Mouse (Mus musculus): ENCODE results near the gene Zcchc24.
A peak's percentile ranks its signal among the peaks of the same experiment; 100 is the strongest.

Gene Zcchc24

DNA sequence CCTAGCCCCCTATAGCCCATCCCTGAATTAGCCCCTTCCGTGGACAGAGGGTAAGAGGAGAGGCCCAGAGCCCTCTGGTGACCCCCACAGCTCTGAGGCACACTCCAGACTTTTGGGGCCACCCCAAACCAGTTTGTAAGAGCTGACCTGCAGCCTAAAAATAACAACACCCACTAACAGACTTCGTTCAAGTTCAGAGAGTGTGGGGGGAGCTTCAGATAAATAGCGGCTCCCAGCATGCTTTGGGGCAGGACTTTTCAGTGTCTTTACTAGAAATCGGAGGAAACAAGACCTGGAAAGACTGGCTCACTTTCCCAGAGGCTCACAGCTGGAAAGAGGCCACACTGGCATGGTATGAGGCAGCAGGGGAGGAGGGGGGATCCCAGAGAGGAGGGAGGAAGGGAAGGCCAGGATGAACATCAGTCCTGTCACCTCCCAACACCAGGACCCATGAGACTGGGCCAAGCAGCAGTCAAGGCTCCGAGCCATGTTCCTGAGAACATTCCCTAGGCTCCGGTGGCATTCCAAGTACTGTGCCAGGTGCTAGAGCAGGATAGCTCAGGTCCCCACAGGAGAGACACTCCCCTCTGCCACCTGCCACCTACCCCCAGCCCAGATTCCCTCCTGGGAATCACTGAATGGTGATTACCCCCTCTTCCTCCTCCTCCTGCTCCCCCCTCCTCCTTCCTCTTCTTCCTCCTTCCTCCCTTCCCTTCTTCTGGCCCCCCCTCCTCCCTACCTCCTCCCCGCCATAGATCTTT is 20.7 kb downstream of the Zcchc24 start:
- DNase-seq (ENCODE audit: low read depth, low spot score) = no peak

DNA sequence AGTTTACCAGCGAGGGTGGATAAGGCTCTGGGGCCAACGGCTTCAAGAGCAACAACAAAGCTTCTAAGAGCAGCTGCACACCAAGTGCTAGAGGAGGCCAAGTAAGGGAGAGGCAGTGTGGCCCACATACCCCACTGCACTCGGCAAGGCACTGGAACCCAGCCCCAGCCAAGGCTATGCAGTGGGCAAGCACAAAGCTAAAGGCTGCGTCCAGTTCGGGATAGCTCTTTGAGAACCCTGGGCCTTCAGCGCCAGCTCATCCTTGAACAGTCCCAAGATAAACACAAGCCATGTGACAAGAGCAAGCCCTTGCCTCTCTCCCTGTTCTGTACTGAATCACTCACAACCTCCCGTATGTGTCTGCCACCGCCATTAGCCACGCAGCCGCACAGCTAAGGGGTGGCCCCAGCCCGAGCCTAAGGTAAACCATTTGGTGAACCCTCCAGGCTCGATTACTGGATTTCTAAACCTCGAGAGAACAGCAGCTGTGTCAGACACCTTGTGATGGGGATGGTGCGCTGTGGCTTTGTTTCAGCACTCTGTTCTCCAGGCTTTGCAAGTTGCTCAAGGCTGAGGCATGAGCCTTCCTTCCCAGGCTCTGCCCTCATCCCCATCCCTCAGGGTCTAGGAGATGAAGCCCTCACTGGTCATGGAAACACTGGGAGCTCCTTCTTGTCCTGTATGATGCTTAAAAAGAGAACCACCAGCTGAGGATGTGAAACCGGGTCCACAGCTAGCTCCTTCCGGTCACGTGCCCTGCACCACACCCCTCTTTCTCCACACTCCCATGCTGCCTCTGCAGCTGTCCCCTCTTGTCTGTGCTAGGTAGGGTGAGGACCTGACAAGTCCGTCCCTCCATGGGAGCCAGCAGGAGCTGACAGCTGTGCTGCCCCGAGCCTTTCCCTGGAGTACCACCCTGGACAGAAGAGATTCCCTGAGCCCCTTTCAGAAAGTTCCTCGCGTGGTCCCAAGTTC is 21.6 kb downstream of the Zcchc24 start:
- no peak for DNase-seq (ENCODE audit: low read depth, low spot score)

DNA sequence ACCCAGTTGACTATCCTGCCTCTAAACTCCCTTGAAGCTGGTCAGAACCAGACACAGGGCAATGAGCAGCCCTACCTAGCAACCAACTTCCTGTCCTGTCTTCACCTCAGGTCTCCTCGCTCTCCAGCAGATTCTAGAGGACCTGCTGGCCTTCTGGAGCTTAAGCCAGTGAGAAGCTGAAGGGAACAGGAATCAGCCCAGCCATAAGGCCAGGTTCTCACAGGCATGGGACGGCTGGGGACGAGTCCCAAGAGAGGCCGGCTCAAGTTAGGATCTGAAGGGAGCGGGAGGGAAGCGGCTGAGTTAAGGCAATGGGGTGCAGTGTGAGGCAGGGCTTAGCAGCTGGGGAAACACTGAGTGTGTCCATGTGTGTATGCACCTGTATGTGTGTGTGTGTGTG is 22.5 kb downstream of the Zcchc24 start:
- DNase-seq (ENCODE audit: low read depth, low spot score) = no peak

DNA sequence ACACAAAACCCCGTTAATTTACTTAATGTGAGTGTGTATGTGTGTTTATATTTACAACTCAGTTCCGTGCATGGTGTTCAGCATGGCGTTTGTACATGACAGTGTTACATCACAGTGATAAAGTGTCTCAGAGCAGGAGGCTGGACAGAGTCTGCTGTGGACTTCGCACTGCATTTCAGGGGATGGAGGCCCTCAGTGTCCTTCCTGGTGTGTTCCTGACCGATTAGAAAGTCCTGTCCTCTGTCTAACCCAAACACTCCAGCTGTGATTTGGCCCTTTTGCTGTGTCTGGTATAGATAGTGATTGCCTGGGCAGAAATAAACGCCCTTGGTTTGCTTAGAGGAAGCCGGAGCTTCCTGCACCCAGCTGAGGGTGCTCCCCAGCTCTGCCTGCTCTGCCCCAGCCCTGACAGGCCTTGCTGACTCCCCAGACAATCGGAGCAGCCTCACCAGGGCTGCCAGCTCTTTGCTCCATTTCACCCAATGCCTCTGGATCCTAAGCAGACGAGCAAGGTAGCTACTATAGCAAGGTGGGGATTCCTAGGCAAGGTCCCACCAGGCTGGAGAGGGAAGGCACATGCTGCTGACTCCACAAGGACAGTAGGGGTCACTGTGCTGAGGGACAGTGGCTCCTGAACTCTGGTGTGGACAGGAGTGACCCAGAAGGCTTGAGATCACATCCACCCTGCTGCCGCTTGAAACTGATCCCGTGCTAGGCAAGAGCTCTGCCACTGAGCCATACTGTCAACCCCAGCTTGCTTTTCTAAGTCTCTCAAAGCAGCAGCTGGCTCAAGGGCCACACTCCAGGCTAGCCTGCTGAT is 23.3 kb downstream of the Zcchc24 start:
- DNase-seq (ENCODE audit: low read depth, low spot score) = no peak

DNA sequence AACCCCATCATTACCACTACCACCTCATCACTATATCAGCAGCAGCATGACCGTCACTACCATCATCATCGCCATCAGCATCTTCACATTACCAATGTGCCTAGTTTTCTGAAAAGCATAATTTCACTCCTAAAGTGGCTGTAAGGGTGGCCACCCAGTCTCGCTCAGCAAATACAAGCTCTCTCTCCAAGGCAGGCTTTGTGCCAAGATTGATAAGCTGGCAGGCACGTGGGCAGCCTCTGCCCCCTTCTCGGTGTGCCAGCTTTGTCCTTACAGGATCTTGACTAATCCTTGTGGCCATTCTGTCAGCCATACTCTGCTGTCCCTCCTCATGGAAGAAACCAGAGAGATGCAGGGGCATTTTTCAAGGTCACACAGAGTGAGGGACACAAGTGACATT is 25.9 kb downstream of the Zcchc24 start:
- no peak for DNase-seq (ENCODE audit: low read depth, low spot score)

DNA sequence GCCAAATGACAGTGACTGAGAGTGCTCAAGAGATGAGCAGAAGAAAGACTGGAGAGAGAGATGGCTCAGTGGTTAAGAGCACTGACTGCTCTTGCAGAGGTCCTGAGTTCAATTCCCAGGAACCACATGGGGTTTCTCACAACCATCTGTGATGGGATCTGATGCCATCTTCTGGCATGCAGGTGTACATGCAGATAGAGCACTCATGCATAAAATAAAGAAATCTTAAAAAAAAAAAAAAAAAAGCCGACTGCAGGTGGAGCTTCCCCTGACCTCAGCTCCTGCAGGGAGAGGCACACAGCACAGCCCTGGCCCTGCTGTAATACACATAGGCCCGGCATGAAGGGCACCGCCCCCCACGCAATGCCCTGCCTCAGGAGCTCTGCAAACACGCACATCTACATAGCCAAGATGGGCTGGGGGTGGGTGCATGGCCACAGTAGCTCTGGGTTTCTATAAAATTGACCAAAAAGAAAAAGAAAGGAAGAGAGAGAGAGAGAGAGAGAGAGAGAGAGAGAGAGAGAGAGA is 26.9 kb downstream of the Zcchc24 start:
- no peak for DNase-seq (ENCODE audit: low read depth, low spot score)

DNA sequence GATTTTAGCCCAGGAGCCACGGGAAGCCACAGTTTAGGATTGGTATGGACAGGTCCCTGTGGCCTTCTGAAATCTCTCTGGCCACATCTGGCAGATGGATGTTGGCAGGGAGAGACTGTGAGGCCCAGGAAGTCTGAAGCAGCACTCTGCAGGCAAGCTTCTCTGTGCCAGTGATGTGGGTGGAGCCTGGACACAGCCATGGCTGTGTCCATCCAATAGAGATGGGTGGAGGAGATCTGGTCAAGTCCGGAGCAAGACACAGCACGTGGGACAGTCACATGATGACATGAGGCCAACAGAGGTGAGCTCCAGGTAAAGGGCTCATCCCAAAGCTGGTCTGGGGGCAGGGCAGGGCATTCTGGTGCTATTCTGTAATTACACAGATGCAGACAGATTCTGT is 27.6 kb downstream of the Zcchc24 start:
- no peak for DNase-seq (ENCODE audit: low read depth, low spot score)

DNA sequence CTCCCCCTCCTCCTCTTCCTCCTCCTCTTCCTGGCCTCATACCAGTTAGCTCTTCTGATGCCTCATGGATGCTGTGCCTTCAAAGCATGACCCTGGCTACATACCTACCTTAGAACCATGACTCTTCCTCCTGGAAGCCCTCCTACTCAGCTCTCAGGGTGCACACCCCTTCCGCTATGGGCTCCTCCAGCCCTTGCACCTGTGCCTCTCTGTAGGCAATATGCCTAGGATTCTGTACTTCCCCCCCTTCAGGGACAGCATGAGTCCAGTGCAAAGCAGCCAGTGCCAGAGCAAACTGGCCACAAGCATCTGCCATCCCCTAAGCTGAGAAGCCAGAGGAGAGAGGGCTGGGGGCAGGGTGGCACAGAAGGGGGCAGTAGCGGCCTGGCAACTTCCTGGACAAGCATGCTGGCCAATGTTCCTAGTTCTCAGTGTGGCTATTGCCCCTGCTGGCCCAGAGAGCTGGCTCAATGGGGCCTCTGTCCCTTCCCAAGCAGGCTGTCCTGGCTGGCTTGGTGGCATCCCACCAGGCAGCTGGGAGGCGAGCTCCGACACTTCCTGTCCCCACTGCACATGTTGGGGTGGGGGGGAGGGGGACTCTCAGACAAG is 28.8 kb downstream of the Zcchc24 start:
- DNase-seq (ENCODE audit: low read depth, low spot score) = no peak

DNA sequence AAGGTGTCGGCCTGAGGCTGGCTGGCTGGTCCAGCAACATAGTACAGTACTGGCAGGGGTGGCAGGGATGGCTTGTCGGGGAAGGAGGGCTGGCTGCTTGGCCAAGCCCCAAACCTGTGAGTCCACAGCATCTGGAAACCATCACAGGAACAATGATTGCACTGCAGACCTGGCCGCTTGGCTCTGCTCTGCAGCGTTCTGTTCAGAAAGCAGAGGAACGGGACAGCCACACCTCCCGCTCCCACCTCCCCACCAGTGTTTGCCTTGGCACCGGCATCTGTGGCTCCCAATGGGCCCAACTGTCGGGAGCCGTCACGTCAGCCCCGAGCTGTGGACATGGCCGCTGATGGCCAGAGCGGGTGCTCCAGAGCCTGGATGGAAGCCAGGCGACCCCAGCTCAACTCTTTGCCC is 30.2 kb downstream of the Zcchc24 start:
- DNase-seq (ENCODE audit: low read depth, low spot score) = no peak

DNA sequence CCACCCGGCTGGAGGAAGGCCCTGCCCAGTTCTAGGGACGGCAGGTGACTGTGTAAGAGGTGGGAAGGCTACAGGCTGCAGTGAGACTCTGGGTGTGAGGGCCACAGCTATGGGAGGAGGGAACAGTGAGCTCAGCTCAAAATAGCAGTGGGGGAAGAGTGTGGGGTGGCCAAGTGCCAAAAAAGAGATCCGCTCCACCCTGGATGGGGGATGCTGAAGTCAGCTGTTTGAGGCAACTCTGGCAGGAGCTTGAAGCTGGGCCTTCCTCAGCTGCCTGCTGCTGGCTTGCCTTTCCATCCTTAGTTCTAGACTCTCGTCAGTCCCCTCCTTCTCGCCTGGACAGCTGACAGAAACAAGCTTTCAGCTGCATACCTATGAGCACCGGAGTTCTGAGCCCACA is 32.2 kb downstream of the Zcchc24 start:
- DNase-seq (ENCODE audit: low read depth, low spot score) = no peak

DNA sequence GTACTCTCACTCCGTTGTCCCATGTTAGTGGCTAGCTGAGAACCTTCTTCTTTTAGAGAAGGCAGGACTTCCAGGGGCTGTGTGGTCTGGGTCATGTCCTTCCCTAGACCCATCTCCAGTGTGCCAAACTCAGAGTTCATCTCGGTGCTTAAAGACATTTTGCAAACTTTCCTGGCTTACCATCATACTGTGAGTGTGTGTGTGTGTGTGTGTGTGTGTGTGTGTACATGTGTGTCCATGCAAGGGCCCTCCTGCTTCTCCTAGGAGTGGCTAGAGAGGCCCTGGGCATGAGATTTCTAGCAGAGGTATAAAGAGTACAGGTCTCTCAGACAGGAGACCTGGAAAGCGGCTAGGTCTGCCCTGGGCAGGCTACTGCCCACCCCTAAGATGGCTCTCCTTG is 32.7 kb downstream of the Zcchc24 start:
- no peak for DNase-seq (ENCODE audit: low read depth, low spot score)

DNA sequence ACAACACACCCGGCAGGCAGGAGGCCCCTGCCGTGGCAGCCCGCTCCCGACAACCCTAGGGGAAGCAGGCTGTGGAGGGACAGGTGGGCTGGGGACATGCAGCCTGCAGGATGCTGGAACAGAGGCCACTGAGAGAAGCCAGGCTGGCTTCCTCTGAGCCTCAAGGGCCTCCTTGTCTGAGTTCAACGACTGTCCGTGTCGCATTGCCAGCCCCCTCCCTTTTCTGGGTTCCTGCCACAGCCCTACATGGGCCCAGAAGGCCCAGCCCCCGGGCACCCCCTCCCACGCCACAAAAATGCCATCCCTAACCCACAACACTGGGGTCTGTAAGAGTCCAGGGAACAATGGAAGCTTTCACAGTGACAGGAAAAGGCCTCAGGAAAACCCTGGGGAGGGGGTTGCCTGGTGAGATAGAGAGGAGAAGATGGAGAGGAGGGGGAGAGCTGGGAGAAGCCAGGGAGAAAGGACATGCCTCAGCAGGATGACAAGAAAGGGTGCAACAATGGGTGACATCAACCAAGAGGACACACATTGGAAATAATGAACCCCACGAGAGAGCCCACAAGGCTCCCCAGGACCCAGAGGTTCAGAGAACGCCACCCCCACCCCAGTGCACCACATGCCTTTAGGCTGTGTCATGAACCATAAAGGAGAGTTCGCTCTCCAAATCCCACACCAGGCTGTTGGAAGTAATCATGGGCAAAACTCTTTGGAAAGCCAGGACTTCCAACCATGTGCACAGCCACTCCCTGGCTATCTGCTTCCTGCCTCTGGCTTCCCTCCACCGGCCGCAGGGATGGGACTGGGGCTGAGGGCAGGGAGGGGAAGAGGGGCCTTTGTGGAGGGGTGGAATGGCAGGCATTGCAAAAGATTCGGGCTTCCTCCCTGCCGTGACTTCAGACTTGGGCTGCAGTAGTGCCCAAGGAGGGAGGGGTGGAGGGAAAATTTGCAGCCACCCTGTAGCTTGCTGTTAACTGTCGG is 33.8 kb downstream of the Zcchc24 start:
- no peak for DNase-seq (ENCODE audit: low read depth, low spot score)

DNA sequence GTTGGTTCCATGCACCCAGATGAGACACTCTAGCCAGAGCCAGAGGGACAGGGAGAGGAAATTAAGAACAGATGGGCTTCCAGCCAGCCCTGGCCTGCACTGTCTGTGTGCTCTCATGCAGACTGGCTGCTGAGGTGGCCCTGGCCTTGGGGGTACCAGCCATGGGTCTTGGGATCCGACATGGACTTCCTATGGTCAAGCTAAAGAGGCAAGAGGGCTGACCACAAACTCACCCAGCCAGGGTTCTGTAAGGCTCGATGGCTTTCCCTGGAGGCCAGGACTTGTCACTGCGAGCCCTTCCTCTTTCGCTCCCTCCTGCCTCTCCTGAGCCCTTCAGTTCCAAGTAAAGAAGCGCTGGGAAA is 41.7 kb downstream of the Zcchc24 start:
- no peak for DNase-seq (ENCODE audit: low read depth, low spot score)

DNA sequence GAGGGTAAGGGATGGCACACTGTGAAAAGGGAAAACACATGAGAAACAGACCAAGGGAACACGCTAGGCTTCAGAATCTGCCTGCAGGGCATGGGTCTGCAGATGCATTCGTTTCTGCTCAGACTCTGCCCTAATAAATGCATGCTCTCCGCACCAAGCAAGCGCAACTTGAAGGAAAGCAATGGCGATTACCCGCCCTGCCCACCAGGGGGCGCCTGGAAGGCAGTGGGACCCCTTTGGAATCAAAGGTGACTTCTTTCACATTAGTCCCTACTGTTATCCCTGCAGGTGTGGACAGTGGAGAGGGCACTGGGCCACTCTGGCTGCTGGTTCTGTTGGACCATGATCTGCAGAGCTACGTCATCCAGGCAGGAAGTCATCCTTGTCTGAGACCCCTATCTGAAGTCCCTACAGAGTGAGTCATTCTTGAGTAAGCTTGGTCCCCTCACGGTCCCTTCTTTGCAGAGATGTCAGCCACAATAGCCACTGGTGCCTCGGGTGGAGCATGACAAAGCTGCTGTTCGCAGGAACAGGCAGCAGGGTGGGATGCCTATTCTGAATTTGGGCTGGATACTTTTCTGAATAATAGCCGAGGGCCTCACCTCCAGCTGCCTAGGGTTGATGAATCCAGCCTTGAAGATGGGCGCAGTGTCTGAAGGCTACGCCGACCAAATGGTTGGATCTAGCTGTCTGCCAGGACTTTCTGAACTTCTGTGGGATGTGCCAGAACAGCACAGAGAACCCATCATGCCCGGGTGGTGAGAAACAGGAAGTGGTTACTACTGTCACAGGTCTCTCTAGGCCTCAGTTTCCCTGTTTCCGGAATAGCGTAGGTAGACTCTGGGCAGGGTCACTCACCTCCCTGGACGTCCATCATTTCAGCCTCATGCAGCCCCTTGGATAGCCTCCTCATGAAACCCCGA is 42.4 kb downstream of the Zcchc24 start:
- peak; percentile 76 for DNase-seq (ENCODE audit: low read depth, low spot score)

DNA sequence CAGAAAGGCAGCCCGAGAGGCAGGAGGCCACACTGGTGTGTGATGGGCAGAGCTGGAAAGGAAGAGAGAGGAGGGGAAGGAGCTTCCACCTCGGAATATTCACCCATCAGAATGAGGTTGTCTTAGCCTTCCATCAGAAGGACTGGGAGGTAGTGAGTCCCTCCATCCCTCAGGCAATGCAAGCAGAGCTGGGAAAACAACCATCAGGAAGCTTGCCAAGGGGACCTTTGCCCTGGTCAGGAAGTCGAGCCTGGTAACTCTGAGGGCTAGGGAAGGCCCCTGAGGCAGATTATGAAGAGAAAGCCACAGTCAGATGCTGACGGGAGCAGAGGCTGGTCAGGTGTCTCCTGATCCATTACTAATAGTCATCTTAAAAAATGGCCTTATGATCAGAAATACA is 43.1 kb downstream of the Zcchc24 start:
- DNase-seq (ENCODE audit: low read depth, low spot score) = no peak

DNA sequence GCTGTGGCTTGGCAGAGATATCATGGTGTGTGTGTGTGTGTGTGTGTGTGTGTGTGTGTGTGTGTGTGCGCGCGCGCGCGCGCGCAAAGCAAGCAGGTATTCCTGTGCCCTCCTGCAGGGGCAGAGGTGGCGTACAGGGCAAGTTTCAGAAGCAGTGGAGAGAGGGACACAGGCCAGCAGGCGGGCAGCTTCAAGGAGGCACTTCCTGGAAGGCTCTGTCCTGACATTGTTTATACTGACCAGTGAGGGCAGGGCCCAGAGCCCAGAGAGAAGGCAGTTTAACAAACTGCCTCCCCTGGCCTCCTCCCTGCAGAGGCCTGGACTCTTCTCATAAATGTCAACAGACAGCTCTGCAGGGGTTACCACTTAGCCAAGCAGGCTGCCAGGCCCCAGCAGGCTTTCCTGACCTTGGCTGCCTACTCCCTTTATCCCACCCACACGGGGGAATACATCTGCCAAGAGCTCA is 43.8 kb downstream of the Zcchc24 start:
- no peak for DNase-seq (ENCODE audit: low read depth, low spot score)

DNA sequence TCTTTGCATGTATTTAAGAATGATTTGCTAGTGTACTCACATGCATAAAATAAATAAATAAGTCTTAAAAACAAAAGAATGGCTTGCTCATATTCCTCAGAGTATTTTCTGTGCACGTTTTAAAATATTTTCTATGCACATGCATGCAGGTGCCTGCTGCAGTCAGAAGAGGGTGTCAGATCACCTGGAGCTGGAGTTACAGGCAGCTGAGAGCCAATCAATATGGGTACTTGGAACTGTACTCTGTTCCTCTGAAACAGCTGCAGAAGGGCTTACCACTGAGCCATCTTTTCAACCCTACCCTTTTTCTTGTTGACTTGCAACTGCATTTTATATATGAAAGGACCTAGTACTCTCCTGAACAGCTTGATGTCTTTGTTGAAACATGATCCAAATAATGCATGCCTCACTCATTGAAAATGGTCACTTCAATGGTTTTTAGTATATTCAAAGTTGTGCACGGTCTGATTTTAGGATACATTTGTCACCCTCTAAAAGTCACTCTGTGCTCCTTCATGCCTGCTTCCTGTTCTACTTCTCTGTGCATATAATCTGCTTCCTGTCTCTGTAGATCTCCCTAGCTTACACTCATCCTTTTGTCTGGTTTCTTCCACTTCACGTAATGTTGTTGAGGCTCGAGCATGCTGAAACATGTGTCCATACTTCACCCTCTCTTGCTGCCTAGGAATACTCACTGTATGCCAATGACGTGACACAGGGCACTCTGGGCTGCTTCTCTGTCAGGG is 47.7 kb downstream of the Zcchc24 start:
- DNase-seq (ENCODE audit: low read depth, low spot score) = no peak

DNA sequence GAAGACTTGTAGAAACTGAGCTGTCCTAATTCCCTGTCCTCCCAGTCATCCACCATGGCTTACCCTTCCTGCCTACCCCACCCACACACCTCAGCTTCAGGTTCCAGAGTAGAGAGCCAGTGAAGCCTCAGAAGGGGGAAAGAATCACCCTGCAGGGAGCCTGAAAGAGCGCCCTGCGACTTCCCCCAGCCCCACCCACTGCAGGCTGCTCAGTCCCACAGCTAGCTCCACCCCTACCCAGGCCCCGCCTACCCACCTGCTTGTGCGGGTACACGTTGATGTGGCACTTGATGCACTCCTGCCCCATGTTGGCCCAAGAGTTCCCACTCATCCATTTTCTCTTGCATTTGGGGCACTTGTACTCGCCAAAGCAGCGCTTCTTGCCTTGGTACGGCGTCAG is 49.5 kb downstream of the Zcchc24 start:
- no peak for DNase-seq (ENCODE audit: low read depth, low spot score)
